Mouse (Mus musculus) megakaryocyte, embryonic 14.5 days (primary cell): Measurements from ENCODE around the gene Rb1.

Experiments
- FLI1 ChIP-seq: IDR thresholded peaks from 2 replicates; pipeline ENCODE4 v1.6.1; 2012; ENCODE audit warnings: low read length, inconsistent platforms, mixed read lengths
- GATA1 ChIP-seq: IDR thresholded peaks from 3 replicates; pipeline ENCODE4 v1.6.1; 2012; ENCODE audit warnings: mixed read lengths, low read length, inconsistent platforms, borderline replicate concordance

DNA sequence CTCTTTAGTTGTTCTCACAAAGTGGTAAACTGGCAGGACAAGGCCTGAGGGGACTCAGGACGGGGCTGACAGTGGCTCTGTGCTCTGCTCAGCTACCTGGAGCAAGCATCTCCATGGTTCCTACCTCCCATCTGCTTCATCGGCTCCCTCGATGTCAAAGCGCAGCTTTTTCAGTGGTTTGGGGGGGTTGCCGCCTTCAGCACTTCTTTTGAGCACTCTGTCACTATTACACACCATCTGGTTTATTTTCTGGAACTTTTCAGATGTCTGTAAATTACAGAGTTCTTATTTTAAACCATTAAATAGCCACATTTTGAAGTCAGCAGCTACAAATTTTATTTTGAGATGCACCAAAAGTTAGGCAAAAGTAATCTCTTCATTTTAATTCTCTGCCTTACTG, 126.6 kb downstream of the Rb1 start:
- no peak for TF ChIP-seq GATA1
- no peak for TF ChIP-seq FLI1
